Mouse (Mus musculus): ENCODE measurements at regions not wholly inside any gene's neighbourhood (a gene's known extent, or its start where the extent isn't known, plus 50 kb on each side); places are given as distances from the start of the nearest gene placed in this dataset.

- TF ChIP-seq POLR2A (IDR thresholded peaks at IDR 0.05; ENCODE audit: borderline replicate concordance, low read depth, low read length) (no peak), CTCF (IDR thresholded peaks at IDR 0.05; ENCODE audit: low read depth, low read length) (no peak)
- no peaks in the 10 kb centered on the region for H3K4me1 ChIP-seq (ENCODE audit: control insufficient read depth, insufficient read depth, low read length)
- no peak overlapping the region for H3K4me3 ChIP-seq (ENCODE audit: insufficient read depth, low read length)
- H3K27ac ChIP-seq (ENCODE audit: insufficient read depth, low read depth, low read length), result no peak overlapping the region
Measured at GRCm38 (mm10) chr12:12508487-12509125, 246.7 kb downstream of the Fam49a start.

- Histone ChIP-seq H3K4me3 (ENCODE audit: insufficient read depth, low read length) (no peak overlapping the region), H3K27ac (ENCODE audit: insufficient read depth, low read depth, low read length) (no peak overlapping the region), H3K4me1 (ENCODE audit: control insufficient read depth, insufficient read depth, low read length) (no peaks in the 10 kb centered on the region)
- TF ChIP-seq CTCF (IDR thresholded peaks at IDR 0.05; ENCODE audit: low read depth, low read length), result no peak
- TF ChIP-seq POLR2A (IDR thresholded peaks at IDR 0.05; ENCODE audit: borderline replicate concordance, low read depth, low read length), result no peak
Measured at GRCm38 (mm10) chr12:12506671-12507070, 244.7 kb downstream of the Fam49a start.

- Histone ChIP-seq H3K4me3 (ENCODE audit: insufficient read depth, low read length) (no peak overlapping the region), H3K27ac (ENCODE audit: insufficient read depth, low read depth, low read length) (no peak overlapping the region), H3K4me1 (ENCODE audit: control insufficient read depth, insufficient read depth, low read length) (no peaks in the 10 kb centered on the region)
- TF ChIP-seq CTCF (IDR thresholded peaks at IDR 0.05; ENCODE audit: low read depth, low read length), result no peak
- TF ChIP-seq POLR2A (IDR thresholded peaks at IDR 0.05; ENCODE audit: borderline replicate concordance, low read depth, low read length), result no peak
Measured at GRCm38 (mm10) chr12:12505590-12505989, 243.7 kb downstream of the Fam49a start.

GRCm38 (mm10) chr12:12499903-12500302 is 238.0 kb downstream of the Fam49a start:
- Histone ChIP-seq H3K4me1 (ENCODE audit: control insufficient read depth, insufficient read depth, low read length) (no peaks in the 10 kb centered on the region), H3K4me3 (ENCODE audit: insufficient read depth, low read length) (no peak overlapping the region), H3K27ac (ENCODE audit: insufficient read depth, low read depth, low read length) (no peak overlapping the region)
- TF ChIP-seq CTCF (IDR thresholded peaks at IDR 0.05; ENCODE audit: low read depth, low read length) (no peak), POLR2A (IDR thresholded peaks at IDR 0.05; ENCODE audit: borderline replicate concordance, low read depth, low read length) (no peak)

GRCm38 (mm10) chr12:12498621-12499020 is 236.7 kb downstream of the Fam49a start:
- TF ChIP-seq POLR2A (IDR thresholded peaks at IDR 0.05; ENCODE audit: borderline replicate concordance, low read depth, low read length) (no peak), CTCF (IDR thresholded peaks at IDR 0.05; ENCODE audit: low read depth, low read length) (no peak)
- Histone ChIP-seq H3K4me1 (ENCODE audit: control insufficient read depth, insufficient read depth, low read length) (no peaks in the 10 kb centered on the region), H3K27ac (ENCODE audit: insufficient read depth, low read depth, low read length) (no peak overlapping the region), H3K4me3 (ENCODE audit: insufficient read depth, low read length) (no peak overlapping the region)

- Histone ChIP-seq H3K4me1 (ENCODE audit: control insufficient read depth, insufficient read depth, low read length) (no peaks in the 10 kb centered on the region), H3K4me3 (ENCODE audit: insufficient read depth, low read length) (no peak overlapping the region)
Measured at GRCm38 (mm10) chr12:12497277-12497841, 235.4 kb downstream of the Fam49a start.

GRCm38 (mm10) chr12:12496593-12497141 is 234.7 kb downstream of the Fam49a start:
- Histone ChIP-seq H3K27ac (ENCODE audit: insufficient read depth, low read depth, low read length) (no peak overlapping the region), H3K4me3 (ENCODE audit: insufficient read depth, low read length) (no peak overlapping the region), H3K4me1 (ENCODE audit: control insufficient read depth, insufficient read depth, low read length) (no peaks in the 10 kb centered on the region)
- TF ChIP-seq POLR2A (IDR thresholded peaks at IDR 0.05; ENCODE audit: borderline replicate concordance, low read depth, low read length) (no peak), CTCF (IDR thresholded peaks at IDR 0.05; ENCODE audit: low read depth, low read length) (no peak)

More at GRCm38 (mm10) chr12:12497277-12497841, 235.4 kb downstream of the Fam49a start:
- no peak overlapping the region for H3K27ac ChIP-seq (ENCODE audit: insufficient read depth, low read depth, low read length)
- TF ChIP-seq POLR2A (IDR thresholded peaks at IDR 0.05; ENCODE audit: borderline replicate concordance, low read depth, low read length) (no peak), CTCF (IDR thresholded peaks at IDR 0.05; ENCODE audit: low read depth, low read length) (no peak)

- Histone ChIP-seq H3K4me3 (ENCODE audit: insufficient read depth, low read length) (no peak overlapping the region), H3K4me1 (ENCODE audit: control insufficient read depth, insufficient read depth, low read length) (no peaks in the 10 kb centered on the region), H3K27ac (ENCODE audit: insufficient read depth, low read depth, low read length) (no peak overlapping the region)
- TF ChIP-seq POLR2A (IDR thresholded peaks at IDR 0.05; ENCODE audit: borderline replicate concordance, low read depth, low read length), result no peak
- TF ChIP-seq CTCF (IDR thresholded peaks at IDR 0.05; ENCODE audit: low read depth, low read length), result no peak
Measured at GRCm38 (mm10) chr12:12490173-12490572, 228.2 kb downstream of the Fam49a start.

- Histone ChIP-seq H3K4me3 (ENCODE audit: insufficient read depth, low read length) (no peak overlapping the region), H3K27ac (ENCODE audit: insufficient read depth, low read depth, low read length) (no peak overlapping the region), H3K4me1 (ENCODE audit: control insufficient read depth, insufficient read depth, low read length) (no peaks in the 10 kb centered on the region)
- TF ChIP-seq POLR2A (IDR thresholded peaks at IDR 0.05; ENCODE audit: borderline replicate concordance, low read depth, low read length), result no peak
- no peak for TF ChIP-seq CTCF (IDR thresholded peaks at IDR 0.05; ENCODE audit: low read depth, low read length)
Measured at GRCm38 (mm10) chr12:12488090-12488489, 226.2 kb downstream of the Fam49a start.

- Histone ChIP-seq H3K4me1 (ENCODE audit: control insufficient read depth, insufficient read depth, low read length) (no peaks in the 10 kb centered on the region), H3K27ac (ENCODE audit: insufficient read depth, low read depth, low read length) (no peak overlapping the region), H3K4me3 (ENCODE audit: insufficient read depth, low read length) (no peak overlapping the region)
- TF ChIP-seq CTCF (IDR thresholded peaks at IDR 0.05; ENCODE audit: low read depth, low read length) (no peak), POLR2A (IDR thresholded peaks at IDR 0.05; ENCODE audit: borderline replicate concordance, low read depth, low read length) (no peak)
Measured at GRCm38 (mm10) chr12:12486656-12487356, 224.9 kb downstream of the Fam49a start.
